Mouse (Mus musculus) embryonic facial prominence, embryonic 12.5 days (tissue): ENCODE results near the gene Carmil3. TPM values are rescaled to one million over a fixed set of nuclear protein-coding genes. Genes with fewer than 3 reads are reported as not detected.

Experiments
- ATAC-seq: fragments of 200-750 bp; cut with Nextera tagmentation; 2 replicates; pipeline ENCODE4 v1.8.0; 2017; ENCODE audit not compliant: insufficient number of reproducible peaks, insufficient read depth, low FRiP score, low TSS enrichment
- H3K27ac ChIP-seq: fragments of 300-500 bp; sonication (generic); 2 replicates; pipeline ENCODE4 v1.5.1; 2016; ENCODE audit warnings: mild to moderate bottlenecking
- H3K27me3 ChIP-seq: fragments of 300-500 bp; sonication (generic); 2 replicates; pipeline ENCODE4 v1.6.1; 2016; ENCODE audit warnings: mild to moderate bottlenecking, moderate library complexity
- H3K36me3 ChIP-seq: fragments of 300-500 bp; sonication (generic); 2 replicates; pipeline ENCODE4 v1.6.1; 2016; ENCODE audit warnings: mild to moderate bottlenecking
- H3K4me1 ChIP-seq: fragments of 300-500 bp; sonication (generic); 2 replicates; pipeline ENCODE4 v1.6.1; 2016
- H3K4me2 ChIP-seq: fragments of 300-500 bp; sonication (generic); replicated peaks from 2 replicates; pipeline ENCODE4 v1.6.1; 2016; ENCODE audit warnings: mild to moderate bottlenecking, moderate library complexity
- H3K4me3 ChIP-seq: fragments of 300-500 bp; sonication (generic); 2 replicates; pipeline ENCODE4 v1.5.1; 2016; ENCODE audit warnings: mild to moderate bottlenecking
- H3K9ac ChIP-seq: fragments of 300-500 bp; sonication (generic); 2 replicates; pipeline ENCODE4 v1.6.1; 2016; ENCODE audit warnings: mild to moderate bottlenecking, moderate library complexity
- H3K9me3 ChIP-seq: fragments of 300-500 bp; sonication (generic); 2 replicates; pipeline ENCODE4 v1.6.1; 2016; ENCODE audit warnings: mild to moderate bottlenecking, moderate library complexity
- WGBS: fragments of 180-500 bp; shearing (Covaris S2); methylation state at CpG from one replicate; pipeline ENCODE4 v1.1.7; 2016; 5-methylcytosine and 5-hydroxymethylcytosine counted together
- polyA plus RNA-seq: library from polyadenylated mRNA; unstranded; fragments of >200 nt; fragmentation: Nextera tagmentation; extraction: Ambion mirVana; gene quantifications from 2 replicates; pipeline ENCODE4 v1.2.1, GENCODE M21; 2016

The Carmil3 gene
- polyA plus RNA-seq, 1 experiment from 2014 or later: 6.2 TPM

GRCm38 (mm10) chr14:55496761-55497448 is 6.5 kb downstream of the Carmil3 start:
- ATAC-seq: no peak
- Histone ChIP-seq H3K4me2 (no peak overlapping the region), H3K27ac (no peak overlapping the region), H3K36me3 (peaks cover 20% of the 10 kb centered on the region; the same call in 1 of the 2 replicates), H3K4me1 (peaks cover under 1% of the 10 kb centered on the region; the same call in 1 of the 2 replicates), H3K9ac (no peak overlapping the region), H3K27me3 (no peaks in the 10 kb centered on the region), H3K4me3 (no peak overlapping the region), H3K9me3 (no peaks in the 10 kb centered on the region)
- WGBS: 76% methylated on average over 15 of the region's 16 CpGs

GRCm38 (mm10) chr14:55497449-55497821 is 7.0 kb downstream of the Carmil3 start:
- H3K27me3 ChIP-seq: no peaks in the 10 kb centered on the region
- H3K4me1 ChIP-seq: no peaks in the 10 kb centered on the region
- no peak for ATAC-seq
- H3K4me2 ChIP-seq: no peak overlapping the region
- no peaks in the 10 kb centered on the region for H3K9me3 ChIP-seq
- H3K27ac ChIP-seq: no peak overlapping the region
- H3K4me3 ChIP-seq: no peak overlapping the region
- peaks cover 20% of the 10 kb centered on the region; the same call in 1 of the 2 replicates for H3K36me3 ChIP-seq
- H3K9ac ChIP-seq: no peak overlapping the region
- whole genome bisulfite sequencing: 27% methylated on average over 6 of the region's 6 CpGs

- no peak for ATAC-seq
- no peak overlapping the region for H3K4me2 ChIP-seq
Observed at GRCm38 (mm10) chr14:55505612-55506011, 15.2 kb downstream of the Carmil3 start.

GRCm38 (mm10) chr14:55507801-55508200 is 17.4 kb downstream of the Carmil3 start:
- Histone ChIP-seq H3K4me3 (no peak overlapping the region), H3K36me3 (no peaks in the 10 kb centered on the region), H3K27me3 (peaks cover 20% of the 10 kb centered on the region), H3K9me3 (no peaks in the 10 kb centered on the region), H3K9ac (no peak overlapping the region), H3K4me1 (peaks cover 4% of the 10 kb centered on the region; the same call in 1 of the 2 replicates), H3K4me2 (no peak overlapping the region), H3K27ac (no peak overlapping the region)
- no peak for ATAC-seq
- WGBS: 50% methylated on average over 7 of the region's 7 CpGs

More at GRCm38 (mm10) chr14:55505612-55506011, 15.2 kb downstream of the Carmil3 start:
- 86% methylated on average over 9 of the region's 9 CpGs for WGBS
- Histone ChIP-seq H3K9ac (no peak overlapping the region), H3K36me3 (peaks cover 6% of the 10 kb centered on the region; the same call in 1 of the 2 replicates), H3K27ac (no peak overlapping the region), H3K9me3 (no peaks in the 10 kb centered on the region), H3K4me1 (peaks cover 4% of the 10 kb centered on the region; the same call in 1 of the 2 replicates), H3K27me3 (peaks cover 6% of the 10 kb centered on the region; the same call in 1 of the 2 replicates), H3K4me3 (no peak overlapping the region)

- WGBS: 86% methylated on average over 10 of the region's 10 CpGs
- H3K9ac ChIP-seq: no peak overlapping the region
- peaks cover 20% of the 10 kb centered on the region for H3K27me3 ChIP-seq
- no peak overlapping the region for H3K27ac ChIP-seq
- H3K4me1 ChIP-seq: peaks cover 4% of the 10 kb centered on the region; the same call in 1 of the 2 replicates
- ATAC-seq: no peak
- no peaks in the 10 kb centered on the region for H3K9me3 ChIP-seq
- H3K4me2 ChIP-seq: no peak overlapping the region
- no peak overlapping the region for H3K4me3 ChIP-seq
- no peaks in the 10 kb centered on the region for H3K36me3 ChIP-seq
Observed at GRCm38 (mm10) chr14:55509540-55509939, 19.1 kb downstream of the Carmil3 start.

- WGBS: 70% methylated on average over 22 of the region's 22 CpGs
- H3K4me3 ChIP-seq: no peak within 1 kb of the TSS
- no peak within 1 kb of the TSS for H3K4me2 ChIP-seq
- no peak within 1 kb of the TSS for H3K9ac ChIP-seq
- no peaks in the 10 kb centered on the region for H3K9me3 ChIP-seq
- no peak within 1 kb of the TSS for H3K27ac ChIP-seq
- peaks cover 20% of the 10 kb centered on the region for H3K27me3 ChIP-seq
- no peaks in the 10 kb centered on the region for H3K36me3 ChIP-seq
- ATAC-seq: no peak; the same call in 1 of the 2 replicates
- H3K4me1 ChIP-seq: peaks cover 4% of the 10 kb centered on the region; the same call in 1 of the 2 replicates
Observed at GRCm38 (mm10) chr14:55510125-55510731, 19.8 kb downstream of the Carmil3 start, which contains the start of gene Cpne6. Gene Cpne6, plus strand, starts transcription at chr14:55510445.

- 60% methylated on average over 7 of the region's 7 CpGs for WGBS
- peaks cover 4% of the 10 kb centered on the region; the same call in 1 of the 2 replicates for H3K4me1 ChIP-seq
- 0 out of 2 replicates have a peak, but pooled peaks have one; percentile 38 for ATAC-seq
Observed at GRCm38 (mm10) chr14:55511037-55511436, 20.6 kb downstream of the Carmil3 start.

GRCm38 (mm10) chr14:55513927-55514326 is 23.5 kb downstream of the Carmil3 start:
- Histone ChIP-seq H3K4me2 (no peak overlapping the region), H3K4me3 (no peak overlapping the region), H3K27ac (no peak overlapping the region), H3K36me3 (no peaks in the 10 kb centered on the region), H3K4me1 (peaks cover 4% of the 10 kb centered on the region; the same call in 1 of the 2 replicates), H3K27me3 (peaks cover 23% of the 10 kb centered on the region), H3K9ac (no peak overlapping the region), H3K9me3 (no peaks in the 10 kb centered on the region)
- no peak for ATAC-seq
- 64% methylated on average over 10 of the region's 10 CpGs for WGBS

More at GRCm38 (mm10) chr14:55511037-55511436, 20.6 kb downstream of the Carmil3 start:
- Histone ChIP-seq H3K9me3 (no peaks in the 10 kb centered on the region), H3K36me3 (no peaks in the 10 kb centered on the region), H3K27ac (no peak overlapping the region), H3K9ac (no peak overlapping the region), H3K4me3 (no peak overlapping the region), H3K4me2 (no peak overlapping the region), H3K27me3 (peaks cover 20% of the 10 kb centered on the region)

- H3K27me3 ChIP-seq: peaks cover 35% of the 10 kb centered on the region
- WGBS: 80% methylated on average over 4 of the region's 4 CpGs
Observed at GRCm38 (mm10) chr14:55515846-55516245, 25.4 kb downstream of the Carmil3 start.

GRCm38 (mm10) chr14:55518897-55519296 is 28.4 kb downstream of the Carmil3 start:
- Histone ChIP-seq H3K36me3 (no peaks in the 10 kb centered on the region), H3K4me2 (no peak overlapping the region), H3K27me3 (peaks cover 46% of the 10 kb centered on the region), H3K9ac (no peak overlapping the region), H3K4me1 (peaks cover 5% of the 10 kb centered on the region; the same call in 1 of the 2 replicates), H3K27ac (no peak overlapping the region), H3K4me3 (no peak overlapping the region), H3K9me3 (no peaks in the 10 kb centered on the region)
- no peak for ATAC-seq
- 50% methylated on average over 2 of the region's 2 CpGs for WGBS

More at GRCm38 (mm10) chr14:55515846-55516245, 25.4 kb downstream of the Carmil3 start:
- H3K9me3 ChIP-seq: no peaks in the 10 kb centered on the region
- no peak overlapping the region for H3K4me2 ChIP-seq
- no peak overlapping the region for H3K27ac ChIP-seq
- H3K9ac ChIP-seq: no peak overlapping the region
- H3K4me1 ChIP-seq: peaks cover 1% of the 10 kb centered on the region; the same call in 1 of the 2 replicates
- H3K36me3 ChIP-seq: no peaks in the 10 kb centered on the region
- no peak overlapping the region for H3K4me3 ChIP-seq
- no peak for ATAC-seq

GRCm38 (mm10) chr14:55519604-55520003 is 29.2 kb downstream of the Carmil3 start:
- Histone ChIP-seq H3K27me3 (peaks cover 46% of the 10 kb centered on the region), H3K9ac (no peak overlapping the region), H3K9me3 (no peaks in the 10 kb centered on the region), H3K36me3 (no peaks in the 10 kb centered on the region), H3K4me2 (no peak overlapping the region), H3K27ac (no peak overlapping the region), H3K4me1 (peaks cover 5% of the 10 kb centered on the region; the same call in 1 of the 2 replicates), H3K4me3 (no peak overlapping the region)
- WGBS: 58% methylated on average over 4 of the region's 4 CpGs
- no peak for ATAC-seq
